Mouse (Mus musculus) ZHBTc4 (cell line): ENCODE data around the gene Aff1.

Experiments used
- DNase-seq: peaks from one replicate; pipeline ENCODE4 v3.0.0-alpha.2; 2011; ENCODE audit warnings: low read depth, low spot score

The Aff1 gene

DNA sequence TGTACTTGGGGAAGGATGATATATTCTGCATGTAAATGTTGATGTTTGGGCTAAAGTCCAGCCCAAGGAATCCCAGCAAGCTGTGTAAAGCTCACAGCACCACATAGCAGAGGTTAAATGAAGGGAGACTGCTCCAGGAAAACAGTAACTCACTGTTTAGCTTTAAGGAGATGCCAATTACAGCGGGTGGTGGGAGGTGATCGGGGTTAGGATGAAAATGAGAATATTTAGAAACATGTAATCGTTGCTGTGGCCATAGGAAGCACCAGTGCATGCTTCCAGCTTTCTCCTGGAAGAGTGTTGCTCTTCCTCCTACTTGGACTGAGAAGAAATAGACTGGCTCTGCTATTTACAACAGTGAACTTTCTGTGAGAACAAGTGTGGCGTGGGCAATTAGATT, 80.1 kb downstream of the Aff1 start:
- no peak for DNase-seq

- DNase-seq, result no peak
Observed at GRCm38 (mm10) chr5:103773100-103773552, 81.0 kb downstream of the Aff1 start.

DNA sequence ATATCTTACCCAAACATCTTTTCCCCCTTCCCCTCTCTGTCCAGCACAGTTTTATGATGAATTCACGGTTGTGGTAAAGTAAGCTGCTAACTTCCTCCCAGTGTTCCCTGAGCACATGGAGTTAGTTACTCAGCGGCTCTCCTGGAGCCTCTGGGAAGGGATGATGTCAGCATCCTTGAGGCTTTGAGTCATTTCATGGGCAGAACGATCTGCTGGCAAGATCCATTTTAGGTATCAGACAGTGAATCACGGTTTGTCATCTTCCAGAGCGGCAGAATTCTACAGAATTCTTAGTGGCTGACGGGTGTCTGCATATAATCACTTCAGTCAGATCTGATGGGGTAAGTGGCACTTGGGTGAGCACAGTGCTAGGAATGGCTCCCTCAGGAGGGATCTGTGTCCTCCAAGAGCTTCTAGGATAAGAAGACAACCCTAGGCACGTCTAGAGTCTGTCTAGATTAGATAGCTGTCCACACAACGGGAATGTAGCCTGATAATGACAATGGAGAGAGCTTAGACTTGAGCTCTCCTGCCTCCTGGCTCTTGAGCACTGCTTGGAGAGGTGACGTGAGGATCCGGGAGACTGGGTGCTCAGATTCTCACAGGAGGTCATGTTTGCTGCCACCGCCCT, 82.6 kb downstream of the Aff1 start:
- DNase-seq, result no peak

DNA sequence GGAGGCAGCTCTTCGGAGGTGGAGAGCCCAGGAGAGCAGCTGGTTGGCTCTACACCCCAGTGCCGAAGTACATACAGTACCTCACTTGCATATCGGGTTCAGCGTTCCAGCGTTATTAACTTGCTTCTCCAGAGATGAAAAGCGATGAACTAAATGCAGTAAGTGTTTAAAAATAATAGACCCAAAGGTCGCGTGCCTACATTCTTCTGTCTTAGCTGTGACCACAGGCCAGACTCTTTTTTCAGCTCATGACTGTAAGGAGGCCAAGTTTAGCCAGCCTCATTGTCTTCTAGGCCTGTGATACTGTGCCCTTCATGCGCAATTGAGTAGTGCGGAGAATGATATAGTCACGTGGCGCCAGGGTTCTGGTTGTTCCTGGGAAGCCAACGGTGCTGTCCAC, 83.3 kb downstream of the Aff1 start:
- no peak for DNase-seq

DNA sequence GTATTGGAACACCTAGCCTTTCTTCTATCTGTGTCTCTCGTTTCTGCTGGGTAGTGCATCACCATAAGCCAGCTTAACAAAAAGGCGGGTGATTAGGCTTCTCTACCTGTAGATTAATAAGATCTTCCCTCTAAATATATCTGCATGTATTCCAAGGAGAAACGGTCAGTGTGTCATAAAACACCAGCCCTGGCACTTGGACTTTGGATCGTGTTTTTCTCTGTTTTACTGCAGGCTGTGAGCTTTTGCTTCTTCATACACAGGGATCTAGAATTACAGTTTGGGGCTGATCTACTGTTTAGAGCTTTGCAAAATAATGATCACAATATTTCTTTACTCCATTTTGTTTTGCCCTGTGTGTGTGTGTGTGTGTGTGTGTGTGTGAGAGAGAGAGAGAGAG, 84.7 kb downstream of the Aff1 start:
- DNase-seq, result no peak

DNA sequence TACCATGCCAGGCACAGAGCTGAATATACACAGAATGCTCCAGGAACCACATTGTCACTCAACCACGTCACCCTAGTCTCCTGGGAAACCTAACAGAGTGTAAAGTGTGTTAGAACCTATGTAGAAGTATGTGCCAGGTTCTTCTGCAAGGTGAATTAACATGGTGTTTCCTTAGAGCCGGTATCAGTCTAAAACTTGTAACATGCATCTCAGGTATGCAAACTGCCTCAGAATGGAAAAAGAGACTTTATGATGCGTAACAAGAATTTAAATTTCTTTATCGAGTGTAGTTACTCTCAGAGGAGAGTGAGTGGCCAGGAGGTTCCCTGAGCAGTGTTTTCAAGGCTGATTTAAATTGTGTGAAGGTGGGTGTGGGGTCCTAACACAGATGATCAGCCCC, 85.3 kb downstream of the Aff1 start:
- DNase-seq, result no peak

- peak; percentile 72 for DNase-seq
Observed at GRCm38 (mm10) chr5:103778314-103779117, 86.3 kb downstream of the Aff1 start.

DNA sequence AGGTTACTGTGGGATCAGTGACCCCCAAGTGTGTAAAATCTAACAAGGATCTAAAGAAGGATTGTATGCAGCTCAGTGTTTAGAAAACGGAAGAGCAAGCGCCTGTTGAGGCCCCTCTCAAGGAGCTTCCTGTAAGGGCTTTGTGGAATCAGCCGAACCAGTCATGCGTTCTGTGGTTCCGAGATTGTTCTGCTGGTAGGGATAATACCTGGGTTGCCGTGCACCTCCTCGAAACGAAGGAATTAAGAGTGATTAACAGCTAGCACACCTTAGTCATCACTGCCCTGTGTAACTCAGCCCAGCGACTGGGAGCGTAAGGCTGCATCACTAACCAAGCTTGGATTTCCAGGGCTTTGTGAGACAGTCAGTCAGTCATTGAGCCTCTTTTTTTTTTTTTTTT, 87.7 kb downstream of the Aff1 start:
- DNase-seq, result no peak

GRCm38 (mm10) chr5:103780266-103780665, 88.1 kb downstream of the Aff1 start:
- DNase-seq, result no peak

DNA sequence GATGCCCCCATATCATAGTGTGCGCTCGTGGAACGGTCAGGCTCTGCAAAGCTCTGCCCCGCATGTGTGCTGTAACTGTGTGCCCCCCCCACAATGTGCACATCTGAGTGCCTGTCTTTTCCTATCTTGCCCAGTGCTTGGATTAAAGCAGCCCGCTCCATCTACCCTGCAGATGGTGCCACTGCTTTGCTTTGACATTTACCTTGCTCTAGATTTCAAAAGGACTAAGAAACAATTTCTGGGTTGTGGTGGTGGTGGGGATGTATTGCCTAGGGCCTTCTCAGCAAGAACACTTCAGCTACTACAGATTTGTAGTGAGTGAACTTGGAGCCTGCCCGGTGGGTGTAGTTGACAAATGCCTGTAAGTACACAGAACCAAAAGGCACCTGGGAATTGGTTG, 88.7 kb downstream of the Aff1 start:
- DNase-seq, result no peak

DNA sequence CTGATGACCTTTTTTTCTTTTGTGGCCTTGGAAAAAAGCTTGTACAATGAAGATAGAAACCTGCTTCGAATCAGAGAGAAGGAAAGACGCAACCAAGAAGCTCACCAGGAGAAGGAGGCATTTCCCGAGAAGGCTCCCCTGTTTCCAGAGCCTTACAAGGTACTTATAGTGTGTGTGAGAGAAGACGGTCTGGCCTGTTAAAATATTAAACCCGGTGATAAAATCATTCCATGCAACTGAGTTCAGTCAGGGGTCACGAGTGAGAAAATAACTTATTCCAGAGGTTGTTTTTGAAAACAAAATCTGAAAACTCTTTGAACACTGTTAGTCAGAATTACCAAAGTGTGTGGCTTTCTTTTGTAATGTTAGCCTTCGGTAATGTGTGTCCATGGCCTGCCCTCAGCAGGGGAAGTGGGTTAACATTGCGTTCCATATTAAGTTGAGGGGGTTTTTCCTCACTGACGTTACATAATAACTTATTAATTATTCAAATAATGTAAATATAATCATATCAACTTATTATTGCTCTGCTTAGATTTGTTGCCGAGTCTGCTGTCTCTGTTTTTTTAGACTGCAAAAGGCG, 91.0 kb downstream of the Aff1 start:
- DNase-seq, result no peak

- no peak for DNase-seq
Observed at GRCm38 (mm10) chr5:103786096-103786495, 93.9 kb downstream of the Aff1 start.

- no peak for DNase-seq
Observed at GRCm38 (mm10) chr5:103788476-103788875, 96.3 kb downstream of the Aff1 start.

GRCm38 (mm10) chr5:103788976-103789375, 96.8 kb downstream of the Aff1 start:
- no peak for DNase-seq

DNA sequence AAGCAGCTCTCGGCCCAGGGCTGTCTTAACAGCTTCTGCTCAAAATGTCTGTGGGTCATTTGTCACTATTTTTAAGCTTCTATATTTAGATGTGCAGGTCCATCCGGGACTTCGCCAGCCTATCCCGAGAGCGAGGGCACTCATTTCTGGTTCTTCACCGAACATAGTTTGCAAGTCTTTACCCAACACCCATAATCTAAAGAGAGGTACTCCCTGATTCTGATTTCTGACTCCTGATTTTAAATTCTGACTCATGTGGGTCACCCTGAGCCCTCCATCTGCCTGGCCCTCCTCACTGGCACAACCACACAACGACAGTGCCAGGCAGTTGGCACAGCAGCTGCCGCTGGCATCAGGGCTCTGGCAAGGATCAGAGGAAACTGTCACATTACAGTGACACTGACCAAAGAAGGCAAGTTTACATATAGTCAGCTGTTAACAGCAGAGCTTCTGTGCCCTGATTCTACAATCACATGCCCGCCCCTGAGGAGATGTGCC, 97.5 kb downstream of the Aff1 start:
- no peak for DNase-seq

DNA sequence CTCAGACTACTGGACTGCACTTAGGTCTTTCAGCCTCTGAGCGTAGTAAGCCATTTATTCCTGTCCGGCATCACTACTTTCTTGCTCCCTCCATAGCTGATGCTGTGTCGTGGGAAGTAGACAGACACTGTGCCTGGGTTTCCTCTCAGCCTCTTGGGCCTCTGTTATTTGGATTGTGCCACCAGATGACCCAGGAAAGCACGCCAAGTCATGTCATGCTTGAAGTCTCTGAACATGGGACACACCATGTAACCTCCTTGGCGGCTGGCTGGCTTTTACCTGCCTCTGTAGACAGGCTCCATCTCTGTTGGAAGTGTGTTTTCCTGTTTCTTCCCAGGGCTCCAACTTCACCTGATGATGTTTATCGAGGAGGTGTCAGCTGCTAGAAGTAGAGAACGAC, 99.6 kb downstream of the Aff1 start:
- DNase-seq, result no peak

GRCm38 (mm10) chr5:103795121-103795520, 102.9 kb downstream of the Aff1 start:
- DNase-seq, result no peak

DNA sequence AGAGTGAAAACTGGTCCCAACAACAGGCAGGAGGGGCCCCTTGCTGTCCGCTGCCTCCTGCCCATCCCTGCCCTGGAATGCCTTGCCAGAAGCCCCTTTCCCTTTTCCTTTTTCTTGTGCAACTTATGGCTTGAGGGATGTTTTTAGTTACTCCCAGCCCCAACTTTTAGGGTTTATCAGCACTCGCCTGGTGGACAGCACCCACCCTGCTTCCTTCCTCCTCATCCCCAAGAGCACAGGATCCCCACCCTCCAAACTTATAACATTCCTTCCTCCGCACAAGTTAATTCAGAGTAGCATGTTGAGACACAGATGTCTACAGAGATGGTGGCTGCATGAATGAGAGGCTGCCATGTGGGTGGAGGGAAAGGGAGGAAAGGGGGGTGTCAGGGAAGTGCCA, 103.9 kb downstream of the Aff1 start:
- peak; percentile 43 for DNase-seq

GRCm38 (mm10) chr5:103797774-103798173, 105.6 kb downstream of the Aff1 start:
- no peak for DNase-seq

GRCm38 (mm10) chr5:103799438-103799837, 107.3 kb downstream of the Aff1 start:
- no peak for DNase-seq

DNA sequence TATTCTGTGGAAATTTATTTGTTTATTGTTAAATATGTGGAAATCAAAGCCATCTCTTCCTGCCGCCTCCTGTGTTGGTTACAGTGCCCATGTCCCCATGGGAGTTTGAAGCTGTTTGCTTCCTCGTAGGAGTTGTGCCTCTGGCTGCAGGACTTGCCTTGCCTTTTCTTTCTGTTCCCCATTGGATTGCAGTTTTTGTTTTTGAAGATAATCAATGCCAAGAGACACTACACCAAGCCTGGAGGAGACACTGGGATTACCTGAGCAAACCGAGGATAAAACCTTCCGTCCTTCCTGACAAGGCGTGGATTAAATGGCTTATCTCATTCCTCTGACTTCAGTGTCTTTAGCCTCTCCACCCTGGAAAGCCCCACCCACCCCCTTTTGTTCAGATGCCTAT, 107.8 kb downstream of the Aff1 start:
- no peak for DNase-seq

GRCm38 (mm10) chr5:103803386-103803785, 111.2 kb downstream of the Aff1 start:
- DNase-seq, result no peak
